Mouse (Mus musculus): ENCODE results near the gene M1ap. TPM values are rescaled to one million over a fixed set of nuclear protein-coding genes. Genes with fewer than 3 reads are reported as not detected.

M1ap gene
- total and polyA plus RNA-seq, 3 experiments = 6.2 to 6.3 TPM; not detected in 1

GRCm38 (mm10) chr6:82956553-82957251 lies 10.0 kb downstream of the M1ap start:
- Histone ChIP-seq H3K4me1 (ENCODE audit: control insufficient read depth in 1 of 2, insufficient read depth in 2 of 2, low read length in 2 of 2) (peaks cover 10% of the 10 kb centered on the region in 2 experiments), H3K27me3 (ENCODE audit: control insufficient read depth in 1 of 2, insufficient read depth in 2 of 2, low read length in 2 of 2) (peaks cover 3 to 7% of the 10 kb centered on the region in 2 experiments; a peak in 3 of 4 replicates), H3K9me3 (replicated peaks; ENCODE audit: insufficient read depth, low read length) (no peaks in the 10 kb centered on the region), H3K79me2 (ENCODE audit: control insufficient read depth, insufficient read depth, low read length, poor library complexity) (no peaks in the 10 kb centered on the region), H3K36me3 (ENCODE audit: control insufficient read depth in 1 of 2, insufficient read depth in 2 of 2, low read length in 2 of 2) (peaks cover 0 to 18% of the 10 kb centered on the region in 2 experiments; a peak in 2 of 4 replicates), H3K4me3 (ENCODE audit: control insufficient read depth in 1 of 2, insufficient read depth in 1 of 2, low read depth in 2 of 2, low read length in 2 of 2) (0 out of 4 replicates have a peak overlapping the region, but pooled peaks of 1 of the 2 experiments have one; percentile 9), H3K9ac (ENCODE audit: control insufficient read depth, low read depth, low read length, poor library complexity, severe bottlenecking) (peak overlapping the region; percentile 40), H3K27ac (ENCODE audit: control insufficient read depth, low read depth, low read length) (peak overlapping the region; percentile 79)
- peak; percentile 74 for DNase-seq (ENCODE audit: low read depth, low spot score)
- TF ChIP-seq ELF1 (IDR thresholded peaks at IDR 0.05; ENCODE audit: low read depth, low read length) (no peak), POLR2AphosphoS5 (IDR thresholded peaks at IDR 0.05; ENCODE audit: borderline replicate concordance, low read depth, low read length) (no peak), CHD1 (IDR thresholded peaks at IDR 0.05; ENCODE audit: low read depth, low read length) (no peak), BHLHE40 (IDR thresholded peaks at IDR 0.05; ENCODE audit: borderline replicate concordance, low read depth, low read length) (no peak), TCF12 (IDR thresholded peaks at IDR 0.05; ENCODE audit: low read depth, low read length) (peak; percentile 57; the same call in 1 of the 2 replicates), MAZ (IDR thresholded peaks at IDR 0.05; ENCODE audit: low read depth, low read length) (no peak), MXI1 (IDR thresholded peaks at IDR 0.05; ENCODE audit: low read depth, low read length) (peak; percentile 53; the same call in 1 of the 2 replicates), ZNF384 (IDR thresholded peaks at IDR 0.05; ENCODE audit: low read depth, low read length) (no peak), USF2 (IDR thresholded peaks at IDR 0.05; ENCODE audit: borderline replicate concordance in 1 of 2, insufficient read depth in 1 of 2, low read depth in 1 of 2, low read length in 2 of 2) (no peak), HCFC1 (IDR thresholded peaks at IDR 0.05; ENCODE audit: low read depth, low read length) (no peak), KAT2A (conservative IDR thresholded peaks at IDR 0.05; ENCODE audit: low read depth, low read length) (no peak), NELFE (IDR thresholded peaks at IDR 0.05; ENCODE audit: low read depth, low read length) (no peak), UBTF (IDR thresholded peaks at IDR 0.05; ENCODE audit: borderline replicate concordance, insufficient read depth, low read depth, low read length) (no peak), ETS1 (IDR thresholded peaks at IDR 0.05; ENCODE audit: low read depth, low read length) (peak; percentile 79), ZC3H11A (IDR thresholded peaks at IDR 0.05; ENCODE audit: low read depth, low read length) (no peak), MEF2A (IDR thresholded peaks at IDR 0.05; ENCODE audit: extremely low read depth, insufficient replicate concordance, low read depth, low read length, poor library complexity, severe bottlenecking) (no peak), ZKSCAN1 (IDR thresholded peaks at IDR 0.05; ENCODE audit: low read depth, low read length) (no peak), SIN3A (IDR thresholded peaks at IDR 0.05; ENCODE audit: low read length) (peak; percentile 36; the same call in 1 of the 2 replicates), ZMIZ1 (IDR thresholded peaks at IDR 0.05; ENCODE audit: low read depth, low read length) (no peak), CHD2 (IDR thresholded peaks at IDR 0.05; ENCODE audit: low read length) (no peak), POLR2A (IDR thresholded peaks at IDR 0.05; ENCODE audit: control insufficient read depth in 1 of 2, insufficient read depth in 1 of 2, low read depth in 1 of 2, low read length in 2 of 2, poor library complexity in 1 of 2) (no peak), MYC (IDR thresholded peaks at IDR 0.05; ENCODE audit: low read depth, low read length) (peak; percentile 53; the same call in 1 of the 2 replicates), E2F4 (IDR thresholded peaks at IDR 0.05; ENCODE audit: borderline replicate concordance, low read depth, low read length) (no peak), MAX (IDR thresholded peaks at IDR 0.05; ENCODE audit: low read length) (no peak), TAL1 (IDR thresholded peaks at IDR 0.05; ENCODE audit: low read length) (no peak), GATA1 (IDR thresholded peaks at IDR 0.05; ENCODE audit: low read depth, low read length) (peak; percentile 90), MAFK (IDR thresholded peaks at IDR 0.05; ENCODE audit: borderline replicate concordance, low read depth, low read length) (no peak; the same call in 1 of the 2 replicates), CTCF (IDR thresholded peaks at IDR 0.05 in 2 of 3, conservative IDR thresholded peaks at IDR 0.05 in 1 of 3; ENCODE audit: control insufficient read depth in 1 of 3, insufficient read depth in 1 of 3, low read depth in 2 of 3, low read length in 3 of 3, poor library complexity in 1 of 3, severe bottlenecking in 1 of 3) (peak in 1 of 3 experiments; percentile 16; a peak in 2 of 6 replicates), NRF1 (IDR thresholded peaks at IDR 0.05; ENCODE audit: insufficient read depth, low read depth, low read length, poor library complexity, severe bottlenecking) (no peak), JUND (IDR thresholded peaks at IDR 0.05; ENCODE audit: low read depth, low read length) (no peak), POLR2AphosphoS2 (IDR thresholded peaks at IDR 0.05; ENCODE audit: low read length) (no peak), GABPA (IDR thresholded peaks at IDR 0.05; ENCODE audit: low read depth, low read length) (no peak), MYB (IDR thresholded peaks at IDR 0.05; ENCODE audit: low read depth, low read length) (peak; percentile 57; the same call in 1 of the 2 replicates), SMC3 (IDR thresholded peaks at IDR 0.05; ENCODE audit: low read depth, low read length) (no peak), USF1 (IDR thresholded peaks at IDR 0.05; ENCODE audit: low read depth, low read length) (no peak), RAD21 (IDR thresholded peaks at IDR 0.05; ENCODE audit: low read depth, low read length) (no peak)

Data from MEL (cell line).